Mouse (Mus musculus) brown adipose tissue, adult 24 weeks (tissue): ENCODE data around the gene Olfr1265. TPM values are rescaled to one million over a fixed set of nuclear protein-coding genes. Genes with fewer than 3 reads are reported as not detected.

Experiments used
- H3K27ac ChIP-seq: fragments of 200-500 bp; replicated peaks from 2 replicates; pipeline ENCODE4 v1.5.1; 2012; ENCODE audit warnings: low read depth, mild to moderate bottlenecking, low read length
- H3K4me1 ChIP-seq: fragments of 200-500 bp; 2 replicates; pipeline ENCODE4 v1.6.1; 2012; ENCODE audit warnings: low read length, mixed read lengths; ENCODE audit not compliant: control insufficient read depth, insufficient read depth, insufficient read length
- H3K4me3 ChIP-seq: fragments of 200-500 bp; 2 replicates; pipeline ENCODE4 v1.5.1; 2012; ENCODE audit warnings: low read depth, mild to moderate bottlenecking, low read length, moderate library complexity; ENCODE audit not compliant: insufficient read depth
- polyA plus RNA-seq: library from polyadenylated mRNA; stranded (reverse); fragments of >200 nt; gene quantifications from 2 replicates; pipeline ENCODE4 v1.2.4, GENCODE M21; 2012; ENCODE audit not compliant: missing spikeins, insufficient read depth, insufficient read length

The Olfr1265 gene
- not detected in 2 replicates for polyA plus RNA-seq

DNA sequence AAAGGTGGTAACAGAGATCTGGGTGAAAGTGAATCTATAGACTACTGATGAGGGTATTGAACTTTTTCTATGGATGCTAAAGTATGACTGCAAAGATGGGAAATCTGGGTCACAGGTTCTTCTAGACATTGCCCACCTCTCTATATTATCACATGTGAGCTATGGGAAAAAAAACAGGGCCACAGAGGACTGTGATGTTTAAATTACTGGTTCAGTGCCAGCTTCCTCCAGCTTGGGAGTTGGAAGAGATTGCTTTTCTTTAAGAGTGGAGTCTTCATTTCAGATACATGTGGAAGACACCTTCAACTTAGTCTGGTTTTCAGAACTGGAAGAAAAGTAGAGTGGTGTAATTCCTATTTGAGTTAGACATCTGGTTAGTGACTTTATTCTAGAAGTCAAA, at the start of gene Olfr1265:
TSS of gene Olfr1265 (plus strand) at position 301 of the 400 bp plus-strand sequence.
- no peak within 1 kb of the TSS for H3K27ac ChIP-seq
- H3K4me3 ChIP-seq: no peak within 1 kb of the TSS
- no peaks in the 10 kb centered on the region for H3K4me1 ChIP-seq

DNA sequence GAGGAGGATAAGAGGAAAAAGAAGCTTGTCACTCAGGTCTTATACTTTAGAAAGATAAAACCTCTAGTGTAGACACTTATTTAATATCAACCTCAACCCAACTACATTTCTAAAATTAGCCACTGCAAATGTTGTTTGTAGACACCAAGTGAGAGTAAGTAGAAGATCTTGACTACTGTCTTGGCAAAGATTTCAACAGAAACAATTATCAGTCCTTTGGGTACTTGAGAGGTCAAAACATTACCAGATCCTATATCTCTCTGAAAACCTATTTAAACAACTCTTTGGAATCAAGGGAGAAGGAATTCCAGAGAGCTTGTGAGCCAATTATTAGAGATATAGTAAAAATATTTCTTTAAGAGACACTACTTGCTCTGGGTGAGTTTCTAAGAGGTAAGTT, 44.2 kb upstream of the Olfr1265 start, which contains the start of gene Olfr1261:
TSS of gene Olfr1261 (plus strand) at position 301 of the 400 bp plus-strand sequence.
- no peak within 1 kb of the TSS for H3K27ac ChIP-seq
- no peaks in the 10 kb centered on the region for H3K4me1 ChIP-seq
- H3K4me3 ChIP-seq: no peak within 1 kb of the TSS

DNA sequence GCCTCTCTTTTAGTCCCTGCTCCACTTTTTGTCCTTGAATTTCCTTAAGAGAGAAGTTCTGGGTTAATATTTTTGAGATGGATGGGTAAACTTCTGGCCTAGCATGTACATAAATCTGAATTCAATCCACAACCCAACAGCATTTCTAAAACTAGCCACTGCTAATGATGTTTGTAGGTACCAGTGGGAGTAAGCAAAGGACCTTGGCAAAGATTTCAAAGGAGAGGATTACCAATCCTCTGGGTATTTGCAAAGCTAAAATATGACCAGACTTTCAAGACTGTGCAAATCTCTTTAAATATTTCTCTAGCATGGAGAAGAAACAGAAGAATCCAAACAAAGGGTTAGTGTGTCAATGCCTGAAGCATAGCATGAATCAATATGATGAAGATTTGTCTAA, 35.3 kb upstream of the Olfr1265 start, which contains the start of gene Olfr1262:
TSS of gene Olfr1262 (plus strand) at position 301 of the 400 bp plus-strand sequence.
- no peak within 1 kb of the TSS for H3K27ac ChIP-seq
- no peak within 1 kb of the TSS for H3K4me3 ChIP-seq
- no peaks in the 10 kb centered on the region for H3K4me1 ChIP-seq

DNA sequence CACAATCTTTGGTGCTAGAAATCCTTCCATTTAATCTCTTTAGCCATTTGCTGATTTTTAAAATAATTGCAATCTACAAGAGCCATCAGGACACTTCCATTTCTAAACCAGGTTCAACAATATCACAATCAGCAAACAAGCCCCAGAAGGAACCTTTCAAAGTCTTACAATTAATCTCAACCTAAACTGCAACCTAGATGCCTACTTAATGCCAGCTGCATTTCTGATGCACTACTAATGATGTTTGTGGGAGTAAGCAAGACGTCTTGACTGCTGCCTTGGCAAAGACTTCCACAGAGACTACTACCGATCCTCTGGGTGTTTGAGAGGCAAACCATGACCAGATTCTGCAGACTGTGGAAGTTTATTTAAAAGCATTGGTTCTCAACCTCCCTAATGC, 23.3 kb upstream of the Olfr1265 start, which contains the start of gene Olfr1263:
TSS of gene Olfr1263 (plus strand) at position 301 of the 400 bp plus-strand sequence.
- no peak within 1 kb of the TSS for H3K27ac ChIP-seq
- no peaks in the 10 kb centered on the region for H3K4me1 ChIP-seq
- H3K4me3 ChIP-seq: no peak within 1 kb of the TSS

DNA sequence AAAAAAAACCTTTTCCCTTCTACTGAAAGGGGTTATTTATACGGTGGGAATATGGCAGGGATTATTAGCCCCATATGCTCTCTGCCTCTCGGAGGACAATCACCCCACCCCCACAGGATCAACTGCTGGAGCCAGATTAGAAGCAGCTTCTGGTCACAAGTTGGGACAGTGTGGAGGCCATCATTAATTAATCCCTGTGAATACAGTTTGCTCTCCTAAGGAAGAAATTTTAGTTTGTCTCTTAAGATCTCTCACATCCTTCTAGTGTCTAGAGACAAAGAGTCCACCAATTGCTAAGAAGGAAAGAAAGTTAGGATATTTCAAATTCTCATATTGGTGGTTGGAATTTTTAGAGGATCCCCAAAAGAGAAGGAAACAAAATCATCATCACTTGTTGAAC, 9.7 kb upstream of the Olfr1265 start, which contains the start of gene Olfr1264:
TSS of gene Olfr1264 (minus strand) at position 101 of the 400 bp plus-strand sequence.
- Histone ChIP-seq H3K4me3 (no peak within 1 kb of the TSS), H3K27ac (no peak within 1 kb of the TSS), H3K4me1 (no peaks in the 10 kb centered on the region)

DNA sequence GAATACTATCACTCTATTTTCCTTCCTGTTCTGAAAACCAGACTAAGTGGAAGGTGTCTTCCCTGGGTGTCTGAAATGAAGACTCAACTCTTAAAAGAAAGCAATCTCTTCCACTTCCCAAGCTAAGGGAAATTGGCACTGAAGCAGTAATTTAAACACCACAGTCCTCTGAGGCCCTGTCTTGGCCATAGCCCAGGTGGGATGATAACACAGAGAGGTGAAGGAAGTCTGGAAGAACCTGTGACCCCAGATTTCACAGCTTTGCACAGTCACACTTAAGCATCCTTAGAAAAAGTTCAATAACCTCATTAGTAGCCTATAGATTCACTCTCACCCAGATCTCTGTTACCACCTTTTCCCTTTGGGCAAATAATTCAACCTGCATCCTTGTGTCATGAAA, 28.4 kb downstream of the Olfr1265 start, which contains the start of gene Olfr140:
TSS of gene Olfr140 (minus strand) at position 101 of the 400 bp plus-strand sequence.
- Histone ChIP-seq H3K27ac (no peak within 1 kb of the TSS), H3K4me1 (no peaks in the 10 kb centered on the region), H3K4me3 (no peak within 1 kb of the TSS)

DNA sequence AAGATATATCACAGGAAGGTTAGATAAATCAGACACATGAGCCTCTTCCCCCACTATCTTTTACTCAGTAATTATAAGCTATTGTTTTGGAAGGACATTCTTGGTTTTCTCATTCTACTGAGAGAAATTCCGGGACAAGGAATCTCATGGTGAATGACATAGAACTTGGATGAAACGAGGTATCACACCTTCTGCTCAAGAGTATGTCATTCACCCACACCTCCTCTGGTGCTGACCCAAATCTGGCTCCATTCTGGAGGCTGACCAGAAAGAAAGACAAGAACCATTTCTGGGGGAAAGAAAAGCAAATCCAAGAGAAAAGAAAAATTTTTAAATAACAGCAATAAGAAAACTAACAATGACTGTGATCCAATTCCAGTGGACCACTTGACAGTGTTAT, 34.9 kb downstream of the Olfr1265 start:
- H3K27ac ChIP-seq: no peak overlapping the region
- no peak overlapping the region for H3K4me3 ChIP-seq
- H3K4me1 ChIP-seq: no peaks in the 10 kb centered on the region

Other genes with a start within 250 kb of the Olfr1265 start
- not detected in 2 replicates for gene Olfr1254, start 241.7 kb upstream of the Olfr1265 start, polyA plus RNA-seq
- not detected in 2 replicates for gene Olfr1255, start 223.3 kb upstream of the Olfr1265 start, polyA plus RNA-seq
- not detected in 2 replicates for gene Olfr1256, start 193.8 kb upstream of the Olfr1265 start, polyA plus RNA-seq
- not detected in 2 replicates for gene Olfr48, start 187.1 kb upstream of the Olfr1265 start, polyA plus RNA-seq
- not detected in 2 replicates for gene Olfr1257, start 156.9 kb upstream of the Olfr1265 start, polyA plus RNA-seq
- not detected in 2 replicates for gene Olfr1258, start 108.0 kb upstream of the Olfr1265 start, polyA plus RNA-seq
- gene Olfr1259, start 86.7 kb upstream of the Olfr1265 start, polyA plus RNA-seq: not detected in 2 replicates
- gene Olfr1260, start 61.0 kb upstream of the Olfr1265 start, polyA plus RNA-seq: not detected in 2 replicates
- not detected in 2 replicates for gene Olfr1261, start 44.1 kb upstream of the Olfr1265 start, polyA plus RNA-seq
- gene Olfr1262, start 35.2 kb upstream of the Olfr1265 start, polyA plus RNA-seq: not detected in 2 replicates
- gene Olfr1263, start 23.2 kb upstream of the Olfr1265 start, polyA plus RNA-seq: not detected in 2 replicates
- gene Olfr1264, start 9.8 kb upstream of the Olfr1265 start, polyA plus RNA-seq: not detected in 2 replicates
- gene Olfr140, start 28.3 kb downstream of the Olfr1265 start, polyA plus RNA-seq: not detected in 2 replicates
- not detected in 2 replicates for gene Olfr1269, start 86.1 kb downstream of the Olfr1265 start, polyA plus RNA-seq
- not detected in 2 replicates for gene Olfr32, start 107.0 kb downstream of the Olfr1265 start, polyA plus RNA-seq
- not detected in 2 replicates for gene Olfr1270, start 117.8 kb downstream of the Olfr1265 start, polyA plus RNA-seq
- gene Olfr1506, start 189.2 kb downstream of the Olfr1265 start, polyA plus RNA-seq: not detected in 2 replicates
- not detected in 2 replicates for gene Olfr142, start 222.3 kb downstream of the Olfr1265 start, polyA plus RNA-seq
- not detected in 2 replicates for gene Olfr1271, start 235.7 kb downstream of the Olfr1265 start, polyA plus RNA-seq